ENCODE assay signal across 9 mouse cellular contexts in genomic region chr15:74411097-74411496, GRCm38 (mm10).
DNase-seq lines count a peak whose midpoint lies in the region; ATAC-seq lines count a peak whose summit lies in the region.
"Had no signal": no experiment of that assay in that cellular context is flagged by ENCODE, and none has a peak within 500 bp of the region (broad histone marks: within the 10 kb centered on the region; RNA-seq: fewer than 3 reads in every experiment).

No protein-coding gene starts in this region.

- H3K4me2 ChIP-seq in liver, embryonic 11.5 days, result no peak overlapping the region
- H3K4me2 ChIP-seq: liver, embryonic 15.5 days had no signal

- no peaks in the 10 kb centered on the region for H3K27me3 ChIP-seq in liver, embryonic 11.5 days (replicated peaks; ENCODE audit: control insufficient read depth, insufficient read depth, low read length)
- H3K27me3 ChIP-seq: liver, embryonic 15.5 days had no signal

- H3K4me1 ChIP-seq in liver, embryonic 11.5 days (replicated peaks; ENCODE audit: control insufficient read depth, insufficient read depth, low read length), result no peaks in the 10 kb centered on the region
- H3K4me1 ChIP-seq: liver, embryonic 15.5 days had no signal

- no peak for ATAC-seq in liver, embryonic 11.5 days (replicated peaks; ENCODE audit: low FRiP score)

- 62% methylated on average over 3 of the region's 3 CpGs for WGBS in liver, embryonic 11.5 days

- H3K9me3 ChIP-seq in liver, embryonic 11.5 days (ENCODE audit: control insufficient read depth, low read length), result no peaks in the 10 kb centered on the region
- H3K9me3 ChIP-seq: liver, embryonic 15.5 days had no signal

- H3K9ac ChIP-seq in liver, embryonic 11.5 days (ENCODE audit: low read depth, low read length), result no peak overlapping the region
- H3K9ac ChIP-seq: liver, embryonic 15.5 days had no signal

- no peak overlapping the region for H3K4me3 ChIP-seq in liver, embryonic 11.5 days (ENCODE audit: low read depth, low read length)
- H3K4me3 ChIP-seq: liver, embryonic 15.5 days had no signal

- H3K36me3 ChIP-seq in liver, embryonic 11.5 days (ENCODE audit: control insufficient read depth, insufficient read depth, low read length), result no peaks in the 10 kb centered on the region
- H3K36me3 ChIP-seq: liver, embryonic 15.5 days had no signal

- no peak overlapping the region for H3K27ac ChIP-seq in liver, embryonic 11.5 days (ENCODE audit: low read depth, low read length)
- H3K27ac ChIP-seq: liver, embryonic 15.5 days had no signal

- DNase-seq in cerebellum, adult 9-10 months, result peak; percentile 22
- no peak for DNase-seq in cerebellum, adult 9-11 months
- DNase-seq in liver, result peak; percentile 18
- no peak for DNase-seq in liver, embryonic 11.5 days (ENCODE audit: low spot score)
- DNase-seq in c-Kit-positive CD71-negative TER-119-negative erythroid progenitor cells, embryonic 14.5 days (ENCODE audit: low read depth), result peak; percentile 1
- DNase-seq in lung, postnatal 25 days (ENCODE audit: low spot score), result peak; percentile 8
- no peak for DNase-seq in layer of hippocampus, postnatal 14 days (ENCODE audit: low spot score in 2 of 2)
- no peak for DNase-seq in B cell, adult 2 months

Comparison
In these comparisons a context has a peak if more than half of its experiments do, and no peak if none do; other contexts are left out.
1. DNase-seq: peak in cerebellum, adult 9-10 months (single experiment), liver (single experiment), c-Kit-positive CD71-negative TER-119-negative erythroid progenitor cells, embryonic 14.5 days (single experiment) and lung, postnatal 25 days (single experiment); none in cerebellum, adult 9-11 months (single experiment), liver, embryonic 11.5 days (single experiment), layer of hippocampus, postnatal 14 days (0 of 2) and B cell, adult 2 months (0 of 2).